Mouse (Mus musculus) liver, embryonic 14.5 days (tissue): Measurements from ENCODE around the gene Ash1l. TPM values are rescaled to one million over a fixed set of nuclear protein-coding genes. Genes with fewer than 3 reads are reported as not detected.

Experiments used
- ATAC-seq: fragments of 200-750 bp; cut with Nextera tagmentation; 2 replicates; pipeline ENCODE4 v1.8.0; 2017; ENCODE audit warnings: moderate number of reproducible peaks, mild to moderate bottlenecking, moderate library complexity; ENCODE audit not compliant: insufficient read depth
- DNase-seq, 3 experiments: peaks; one replicate each; pipeline ENCODE4 v3.0.0-alpha.2; 2012 to 2013; ENCODE audit warnings: low read depth in 3 of 3, low spot score in 3 of 3
- H3K27ac ChIP-seq: fragments of 300-500 bp; sonication (generic); 2 replicates; pipeline ENCODE4 v1.5.1; 2014; ENCODE audit warnings: moderate library complexity, mild to moderate bottlenecking, control low read depth, inconsistent platforms
- H3K27me3 ChIP-seq: fragments of 300-500 bp; sonication (generic); 2 replicates; pipeline ENCODE4 v1.6.1; 2014; ENCODE audit warnings: mild to moderate bottlenecking, low read length, moderate library complexity; ENCODE audit not compliant: control insufficient read depth, insufficient read depth
- H3K36me3 ChIP-seq: fragments of 300-500 bp; sonication (generic); replicated peaks from 2 replicates; pipeline ENCODE4 v1.6.1; 2014; ENCODE audit warnings: low read depth; ENCODE audit not compliant: control insufficient read depth, insufficient read depth
- H3K4me1 ChIP-seq, 2 experiments: fragments of 200-500 bp in 1 of 2; fragments of 300-500 bp in 1 of 2; sonication (generic) in 1 of 2; replicated peaks; 2 replicates each; pipeline ENCODE4 v1.6.1; 2012 to 2014; ENCODE audit warnings: antibody characterized with exemption in 1 of 2, inconsistent platforms in 1 of 2, low read length in 1 of 2; ENCODE audit not compliant: control insufficient read depth in 2 of 2, insufficient read depth in 2 of 2
- H3K4me2 ChIP-seq: fragments of 300-500 bp; sonication (generic); 2 replicates; pipeline ENCODE4 v1.6.1; 2014; ENCODE audit warnings: low read depth, mild to moderate bottlenecking, control low read depth, moderate library complexity
- H3K4me3 ChIP-seq, 2 experiments: fragments of 200-500 bp in 1 of 2; fragments of 300-500 bp in 1 of 2; sonication (generic) in 1 of 2; 2 replicates each; pipeline ENCODE4 v1.5.1; 2012 to 2014; ENCODE audit warnings: low read depth in 2 of 2, low read length in 2 of 2, mild to moderate bottlenecking in 2 of 2, control low read depth in 1 of 2, inconsistent platforms in 1 of 2, moderate library complexity in 1 of 2; ENCODE audit not compliant: insufficient read depth in 1 of 2
- H3K9ac ChIP-seq: fragments of 300-500 bp; sonication (generic); replicated peaks from 2 replicates; pipeline ENCODE4 v1.6.1; 2014; ENCODE audit warnings: mild to moderate bottlenecking, control low read depth, moderate library complexity
- H3K9me3 ChIP-seq: fragments of 300-500 bp; sonication (generic); 2 replicates; pipeline ENCODE4 v1.6.1; 2016; ENCODE audit warnings: low read length, mixed read lengths; ENCODE audit not compliant: control insufficient read depth
- CTCF ChIP-seq: IDR thresholded peaks from 2 replicates; pipeline ENCODE4 v1.5.1; 2016; ENCODE audit warnings: antibody characterized with exemption, low read depth, control low read depth
- EP300 ChIP-seq: IDR thresholded peaks from 2 replicates; pipeline ENCODE4 v1.6.1; 2016; ENCODE audit warnings: antibody characterized with exemption, low read depth
- whole genome bisulfite sequencing: fragments of 180-500 bp; shearing (Covaris S2); extraction: QIAGEN DNeasy Blood & Tissue Kit; methylation state at CpG from one replicate; pipeline ENCODE4 v1.1.7; 2014; ENCODE audit not compliant: insufficient replicate concordance; 5-methylcytosine and 5-hydroxymethylcytosine counted together
- polyA plus RNA-seq, 2 experiments: library from polyadenylated mRNA; depleted of rRNA in 1 of 2; stranded (reverse) in 1 of 2; unstranded in 1 of 2; fragments of >200 nt; fragmentation: Nextera tagmentation in 1 of 2; extraction: Ambion mirVana in 1 of 2; gene quantifications; 2 replicates each; pipeline versions ENCODE4 v1.2.1 to v1.2.3; 2012 to 2014

Gene Ash1l
- polyA plus RNA-seq, 2 experiments: 3.2 to 3.6 TPM

GRCm38 (mm10) chr3:89124241-89124640 is 173.8 kb downstream of the Ash1l start:
- Histone ChIP-seq H3K4me3 (no peak overlapping the region), H3K36me3 (no peaks in the 10 kb centered on the region), H3K27ac (no peak overlapping the region), H3K27me3 (no peaks in the 10 kb centered on the region), H3K9me3 (no peaks in the 10 kb centered on the region), H3K4me2 (no peak overlapping the region), H3K4me1 (peaks cover 14 to 31% of the 10 kb centered on the region in 2 experiments), H3K9ac (no peak overlapping the region; the same call in 1 of the 2 replicates)
- WGBS: 58% methylated on average over 3 of the region's 3 CpGs
- DNase-seq: no peak
- TF ChIP-seq EP300: no peak
- no peak for TF ChIP-seq CTCF
- no peak for ATAC-seq

GRCm38 (mm10) chr3:89125981-89126380 is 175.6 kb downstream of the Ash1l start:
- Histone ChIP-seq H3K4me1 (peaks cover 15 to 31% of the 10 kb centered on the region in 2 experiments), H3K27me3 (no peaks in the 10 kb centered on the region), H3K27ac (no peak overlapping the region), H3K36me3 (no peaks in the 10 kb centered on the region), H3K4me2 (no peak overlapping the region), H3K4me3 (no peak overlapping the region), H3K9me3 (no peaks in the 10 kb centered on the region), H3K9ac (no peak overlapping the region)
- WGBS: 79% methylated on average over 3 of the region's 3 CpGs
- DNase-seq (no peak), ATAC-seq (no peak)
- no peak for TF ChIP-seq EP300
- no peak for TF ChIP-seq CTCF

Other genes starting within 250 kb of the Ash1l start
- 15.8 and 20.3 TPM in 2 replicates for gene Rit1, start 233.8 kb upstream of the Ash1l start, polyA plus RNA-seq (2012; rRNA removed)
- gene Rit1, start 233.8 kb upstream of the Ash1l start, polyA plus RNA-seq (2014; fragmentation: Nextera tagmentation; extraction: Ambion mirVana): 30.6 and 31.6 TPM in 2 replicates
- 0.35 and 0.55 TPM in 2 replicates for gene Syt11, start 175.5 kb upstream of the Ash1l start, polyA plus RNA-seq (2012; rRNA removed)
- gene Syt11, start 175.5 kb upstream of the Ash1l start, polyA plus RNA-seq (2014; fragmentation: Nextera tagmentation; extraction: Ambion mirVana): 0.47 and 0.57 TPM in 2 replicates
- gene Gon4l, start 115.4 kb upstream of the Ash1l start, polyA plus RNA-seq (2012; rRNA removed): 5.4 and 6.7 TPM in 2 replicates
- 3.7 and 4.1 TPM in 2 replicates for gene Gon4l, start 115.4 kb upstream of the Ash1l start, polyA plus RNA-seq (2014; fragmentation: Nextera tagmentation; extraction: Ambion mirVana)
- gene Msto1, start 36.6 kb upstream of the Ash1l start, polyA plus RNA-seq (2012; rRNA removed): 9.7 and 10.4 TPM in 2 replicates
- 12.0 and 13.1 TPM in 2 replicates for gene Msto1, start 36.6 kb upstream of the Ash1l start, polyA plus RNA-seq (2014; fragmentation: Nextera tagmentation; extraction: Ambion mirVana)
- gene Dap3, start 559 bp downstream of the Ash1l start, polyA plus RNA-seq (2012; rRNA removed): 26.0 and 55.2 TPM in 2 replicates
- 102 and 114 TPM in 2 replicates for gene Dap3, start 559 bp downstream of the Ash1l start, polyA plus RNA-seq (2014; fragmentation: Nextera tagmentation; extraction: Ambion mirVana)
- 4.1 and 5.2 TPM in 2 replicates for gene Rusc1, start 142.7 kb downstream of the Ash1l start, polyA plus RNA-seq (2012; rRNA removed)
- 2.6 and 3.2 TPM in 2 replicates for gene Rusc1, start 142.7 kb downstream of the Ash1l start, polyA plus RNA-seq (2014; fragmentation: Nextera tagmentation; extraction: Ambion mirVana)
- 0.02 TPM in 1 of 2 replicates, not detected in the other for gene Gm43738, start 150.5 kb downstream of the Ash1l start, polyA plus RNA-seq (2012; rRNA removed)
- gene Gm43738, start 150.5 kb downstream of the Ash1l start, polyA plus RNA-seq (2014; fragmentation: Nextera tagmentation; extraction: Ambion mirVana): 0.04 TPM in 1 of 2 replicates, not detected in the other
- 126 and 131 TPM in 2 replicates for gene Fdps, start 151.3 kb downstream of the Ash1l start, polyA plus RNA-seq (2012; rRNA removed)
- gene Fdps, start 151.3 kb downstream of the Ash1l start, polyA plus RNA-seq (2014; fragmentation: Nextera tagmentation; extraction: Ambion mirVana): 238 and 251 TPM in 2 replicates
- 132 and 143 TPM in 2 replicates for gene Pklr, start 185.5 kb downstream of the Ash1l start, polyA plus RNA-seq (2012; rRNA removed)
- 79.8 and 97.5 TPM in 2 replicates for gene Pklr, start 185.5 kb downstream of the Ash1l start, polyA plus RNA-seq (2014; fragmentation: Nextera tagmentation; extraction: Ambion mirVana)
- 0.23 and 0.31 TPM in 2 replicates for gene Hcn3, start 209.6 kb downstream of the Ash1l start, polyA plus RNA-seq (2012; rRNA removed)
- 0.55 and 0.56 TPM in 2 replicates for gene Hcn3, start 209.6 kb downstream of the Ash1l start, polyA plus RNA-seq (2014; fragmentation: Nextera tagmentation; extraction: Ambion mirVana)
- gene Clk2, start 214.2 kb downstream of the Ash1l start, polyA plus RNA-seq (2012; rRNA removed): 26.1 and 28.8 TPM in 2 replicates
- 6.7 and 7.2 TPM in 2 replicates for gene Clk2, start 214.2 kb downstream of the Ash1l start, polyA plus RNA-seq (2014; fragmentation: Nextera tagmentation; extraction: Ambion mirVana)
- gene Scamp3, start 226.9 kb downstream of the Ash1l start, polyA plus RNA-seq (2012; rRNA removed): 35.3 and 46.3 TPM in 2 replicates
- 41.0 and 44.2 TPM in 2 replicates for gene Scamp3, start 226.9 kb downstream of the Ash1l start, polyA plus RNA-seq (2014; fragmentation: Nextera tagmentation; extraction: Ambion mirVana)
- 3.6 and 3.9 TPM in 2 replicates for gene Fam189b, start 232.5 kb downstream of the Ash1l start, polyA plus RNA-seq (2012; rRNA removed)
- 1.7 and 2.6 TPM in 2 replicates for gene Fam189b, start 232.5 kb downstream of the Ash1l start, polyA plus RNA-seq (2014; fragmentation: Nextera tagmentation; extraction: Ambion mirVana)